Mouse (Mus musculus) activated CD4-positive, CD25-positive, alpha-beta regulatory T cell, adult 4 months (primary cell): ENCODE measurements around the gene Eif3g. TPM values are rescaled to one million over a fixed set of nuclear protein-coding genes. Genes with fewer than 3 reads are reported as not detected.

ENCODE experiments used
- ATAC-seq: one replicate; pipeline ENCODE4 v1.8.0; 2017
- polyA plus RNA-seq, 2 experiments: library from polyadenylated mRNA; unstranded; fragments of 100-300 nt; shearing (Covaris generic); gene quantifications; one replicate each; pipeline ENCODE4 v1.2.1; 2017

Gene Eif3g
- polyA plus RNA-seq, 2 experiments from 2014 or later: 190 to 235 TPM

- ATAC-seq: no peak
Observed at GRCm38 (mm10) chr9:20888386-20888765, 10.0 kb downstream of the Eif3g start.

- ATAC-seq: peak; percentile 98
Observed at GRCm38 (mm10) chr9:20887704-20888385, 10.6 kb downstream of the Eif3g start, which contains the start of gene Ppan. Ppan (plus strand) TSS chr9:20888175.

- ATAC-seq: no peak
Observed at GRCm38 (mm10) chr9:20887191-20887590, 11.2 kb downstream of the Eif3g start.

- ATAC-seq: no peak
Observed at GRCm38 (mm10) chr9:20886563-20886962, 11.9 kb downstream of the Eif3g start.

- no peak for ATAC-seq
Observed at GRCm38 (mm10) chr9:20879097-20879792, 19.2 kb downstream of the Eif3g start, which contains the start of gene Angptl6. Angptl6 (minus strand) TSS chr9:20879727.

GRCm38 (mm10) chr9:20878710-20879065 is 19.7 kb downstream of the Eif3g start:
- ATAC-seq: no peak

GRCm38 (mm10) chr9:20878041-20878709 is 20.2 kb downstream of the Eif3g start:
- peak; percentile 81 for ATAC-seq

GRCm38 (mm10) chr9:20877118-20878040 is 21.0 kb downstream of the Eif3g start:
- ATAC-seq: peak; percentile 61

GRCm38 (mm10) chr9:20876318-20877117 is 21.9 kb downstream of the Eif3g start:
- no peak for ATAC-seq

- ATAC-seq: no peak
Observed at GRCm38 (mm10) chr9:20875021-20875790, 23.2 kb downstream of the Eif3g start.

GRCm38 (mm10) chr9:20873521-20873920 is 24.9 kb downstream of the Eif3g start:
- no peak for ATAC-seq

GRCm38 (mm10) chr9:20872991-20873390 is 25.4 kb downstream of the Eif3g start:
- ATAC-seq: no peak

GRCm38 (mm10) chr9:20870211-20871173 is 27.9 kb downstream of the Eif3g start:
- ATAC-seq: no peak

GRCm38 (mm10) chr9:20869246-20869645 is 29.2 kb downstream of the Eif3g start:
- peak; percentile 24 for ATAC-seq

GRCm38 (mm10) chr9:20868448-20869001 is 29.9 kb downstream of the Eif3g start, which contains the start of gene A230050P20Rik:
A230050P20Rik (plus strand) TSS chr9:20868642.
- peak; percentile 68 for ATAC-seq

GRCm38 (mm10) chr9:20866879-20867278 is 31.5 kb downstream of the Eif3g start:
- no peak for ATAC-seq

- ATAC-seq: no peak
Observed at GRCm38 (mm10) chr9:20862225-20862624, 36.2 kb downstream of the Eif3g start.

GRCm38 (mm10) chr9:20861821-20862220 is 36.6 kb downstream of the Eif3g start:
- ATAC-seq: no peak

GRCm38 (mm10) chr9:20859926-20860325 is 38.5 kb downstream of the Eif3g start:
- no peak for ATAC-seq
